Mouse (Mus musculus) forebrain, embryonic 15.5 days (tissue): ENCODE measurements around the gene Tinf2. TPM values are rescaled to one million over a fixed set of nuclear protein-coding genes. Genes with fewer than 3 reads are reported as not detected.

Experiments used
- ATAC-seq: fragments of 200-750 bp; cut with Nextera tagmentation; replicated peaks from 2 replicates; pipeline ENCODE4 v1.8.0; 2017; ENCODE audit warnings: mild to moderate bottlenecking, moderate TSS enrichment, moderate library complexity
- H3K27ac ChIP-seq: fragments of 300-500 bp; sonication (generic); replicated peaks from 2 replicates; pipeline ENCODE4 v1.5.1; 2015; ENCODE audit warnings: mild to moderate bottlenecking, inconsistent platforms
- H3K27me3 ChIP-seq: fragments of 300-500 bp; sonication (generic); 2 replicates; pipeline ENCODE4 v1.6.1; 2015; ENCODE audit warnings: inconsistent platforms
- H3K36me3 ChIP-seq: fragments of 300-500 bp; sonication (generic); 2 replicates; pipeline ENCODE4 v1.6.1; 2015; ENCODE audit warnings: mild to moderate bottlenecking, inconsistent platforms
- H3K4me1 ChIP-seq: fragments of 300-500 bp; sonication (generic); 2 replicates; pipeline ENCODE4 v1.6.1; 2015; ENCODE audit warnings: inconsistent platforms
- H3K4me2 ChIP-seq: fragments of 300-500 bp; sonication (generic); replicated peaks from 2 replicates; pipeline ENCODE4 v1.6.1; 2015; ENCODE audit warnings: mild to moderate bottlenecking, inconsistent platforms
- H3K4me3 ChIP-seq: fragments of 300-500 bp; sonication (generic); 2 replicates; pipeline ENCODE4 v1.5.1; 2015; ENCODE audit warnings: mild to moderate bottlenecking, inconsistent platforms
- H3K9ac ChIP-seq: fragments of 300-500 bp; sonication (generic); replicated peaks from 2 replicates; pipeline ENCODE4 v1.6.1; 2015; ENCODE audit warnings: mild to moderate bottlenecking, inconsistent platforms
- H3K9me3 ChIP-seq: fragments of 300-500 bp; sonication (generic); 2 replicates; pipeline ENCODE4 v1.6.1; 2016; ENCODE audit warnings: inconsistent platforms
- WGBS: fragments of 180-500 bp; shearing (Covaris S2); methylation state at CpG from one replicate; pipeline ENCODE4 v1.1.7; 2015; ENCODE audit warnings: mixed read lengths; 5-methylcytosine and 5-hydroxymethylcytosine counted together
- polyA plus RNA-seq: library from polyadenylated mRNA; unstranded; fragments of >200 nt; fragmentation: Nextera tagmentation; extraction: Ambion mirVana; gene quantifications from 2 replicates; pipeline ENCODE4 v1.2.1, GENCODE M21; 2015

Tinf2 gene
- polyA plus RNA-seq, 1 experiment from 2014 or later = 32.9 TPM

GRCm38 (mm10) chr14:55719737-55720136, 38.1 kb upstream of the Tinf2 start:
- 89% methylated on average over 6 of the region's 6 CpGs for WGBS
- no peak for ATAC-seq

GRCm38 (mm10) chr14:55716884-55717283, 35.3 kb upstream of the Tinf2 start:
- peaks cover 15% of the 10 kb centered on the region; the same call in 1 of the 2 replicates for H3K36me3 ChIP-seq
- H3K9ac ChIP-seq = no peak overlapping the region
- H3K4me2 ChIP-seq = no peak overlapping the region
- no peak overlapping the region for H3K27ac ChIP-seq
- no peak for ATAC-seq
- H3K27me3 ChIP-seq = 0 out of 2 replicates have a peak, but pooled peaks cover 2% of the 10 kb centered on the region
- 89% methylated on average over 8 of the region's 8 CpGs for WGBS
- no peak overlapping the region for H3K4me3 ChIP-seq
- H3K9me3 ChIP-seq = no peaks in the 10 kb centered on the region
- peaks cover 8% of the 10 kb centered on the region for H3K4me1 ChIP-seq

More at GRCm38 (mm10) chr14:55719737-55720136, 38.1 kb upstream of the Tinf2 start:
- Histone ChIP-seq H3K9ac (no peak overlapping the region), H3K4me3 (no peak overlapping the region), H3K9me3 (no peaks in the 10 kb centered on the region), H3K36me3 (peaks cover 15% of the 10 kb centered on the region; the same call in 1 of the 2 replicates), H3K4me2 (no peak overlapping the region), H3K27ac (no peak overlapping the region), H3K27me3 (no peaks in the 10 kb centered on the region), H3K4me1 (peaks cover 13% of the 10 kb centered on the region)

GRCm38 (mm10) chr14:55716271-55716670, 34.7 kb upstream of the Tinf2 start:
- no peak for ATAC-seq
- Histone ChIP-seq H3K9me3 (no peaks in the 10 kb centered on the region), H3K27ac (no peak overlapping the region), H3K4me2 (no peak overlapping the region), H3K36me3 (peaks cover 15% of the 10 kb centered on the region; the same call in 1 of the 2 replicates), H3K9ac (no peak overlapping the region), H3K27me3 (0 out of 2 replicates have a peak, but pooled peaks cover 2% of the 10 kb centered on the region), H3K4me1 (peaks cover 5% of the 10 kb centered on the region), H3K4me3 (no peak overlapping the region)
- WGBS = 95% methylated on average over 6 of the region's 6 CpGs

GRCm38 (mm10) chr14:55714893-55715292, 33.3 kb upstream of the Tinf2 start:
- 0 out of 2 replicates have a peak, but pooled peaks cover 2% of the 10 kb centered on the region for H3K27me3 ChIP-seq
- H3K9me3 ChIP-seq = no peaks in the 10 kb centered on the region
- H3K4me1 ChIP-seq = no peaks in the 10 kb centered on the region
- 48% methylated on average over 6 of the region's 6 CpGs for WGBS
- no peak overlapping the region for H3K9ac ChIP-seq
- peaks cover 13% of the 10 kb centered on the region; the same call in 1 of the 2 replicates for H3K36me3 ChIP-seq
- no peak overlapping the region for H3K4me2 ChIP-seq
- H3K27ac ChIP-seq = no peak overlapping the region
- no peak for ATAC-seq
- no peak overlapping the region for H3K4me3 ChIP-seq

- H3K36me3 ChIP-seq = peaks cover 11% of the 10 kb centered on the region; the same call in 1 of the 2 replicates
- H3K4me3 ChIP-seq = no peak within 1 kb of the TSS
- H3K4me2 ChIP-seq = no peak within 1 kb of the TSS
- no peaks in the 10 kb centered on the region for H3K9me3 ChIP-seq
- H3K4me1 ChIP-seq = no peaks in the 10 kb centered on the region
- no peak within 1 kb of the TSS for H3K9ac ChIP-seq
- ATAC-seq = no peak
- H3K27ac ChIP-seq = no peak within 1 kb of the TSS
- WGBS = 40% methylated on average over 4 of the region's 4 CpGs
- 0 out of 2 replicates have a peak, but pooled peaks cover 2% of the 10 kb centered on the region for H3K27me3 ChIP-seq
Observed at GRCm38 (mm10) chr14:55713729-55714122, 32.1 kb upstream of the Tinf2 start, which contains the start of gene Tgm1. Gene Tgm1, minus strand, starts transcription at chr14:55713926.

GRCm38 (mm10) chr14:55713007-55713728, 31.5 kb upstream of the Tinf2 start:
- Histone ChIP-seq H3K9ac (no peak overlapping the region), H3K4me3 (no peak overlapping the region), H3K27ac (no peak overlapping the region), H3K36me3 (peaks cover 7% of the 10 kb centered on the region; the same call in 1 of the 2 replicates), H3K4me1 (no peaks in the 10 kb centered on the region), H3K27me3 (0 out of 2 replicates have a peak, but pooled peaks cover 2% of the 10 kb centered on the region), H3K9me3 (no peaks in the 10 kb centered on the region), H3K4me2 (no peak overlapping the region)
- ATAC-seq = no peak
- WGBS = 16% methylated on average over 25 of the region's 25 CpGs

GRCm38 (mm10) chr14:55711786-55712185, 30.2 kb upstream of the Tinf2 start:
- H3K27me3 ChIP-seq = 0 out of 2 replicates have a peak, but pooled peaks cover 2% of the 10 kb centered on the region
- no peak overlapping the region for H3K4me2 ChIP-seq
- H3K27ac ChIP-seq = no peak overlapping the region
- H3K36me3 ChIP-seq = 0 out of 2 replicates have a peak, but pooled peaks cover 1% of the 10 kb centered on the region
- no peak overlapping the region for H3K9ac ChIP-seq
- H3K4me1 ChIP-seq = no peaks in the 10 kb centered on the region
- WGBS = 81% methylated on average over 7 of the region's 7 CpGs
- no peak overlapping the region for H3K4me3 ChIP-seq
- no peaks in the 10 kb centered on the region for H3K9me3 ChIP-seq
- no peak for ATAC-seq

- no peaks in the 10 kb centered on the region for H3K9me3 ChIP-seq
- no peaks in the 10 kb centered on the region for H3K36me3 ChIP-seq
- H3K4me3 ChIP-seq = no peak overlapping the region
- 90% methylated on average over 4 of the region's 4 CpGs for WGBS
- no peaks in the 10 kb centered on the region for H3K4me1 ChIP-seq
- no peak for ATAC-seq
- 0 out of 2 replicates have a peak, but pooled peaks cover 2% of the 10 kb centered on the region for H3K27me3 ChIP-seq
- no peak overlapping the region for H3K4me2 ChIP-seq
- H3K27ac ChIP-seq = no peak overlapping the region
- no peak overlapping the region for H3K9ac ChIP-seq
Observed at GRCm38 (mm10) chr14:55709509-55709908, 27.9 kb upstream of the Tinf2 start.

GRCm38 (mm10) chr14:55707397-55707796, 25.8 kb upstream of the Tinf2 start:
- no peak overlapping the region for H3K4me3 ChIP-seq
- no peaks in the 10 kb centered on the region for H3K36me3 ChIP-seq
- no peak overlapping the region for H3K27ac ChIP-seq
- H3K4me2 ChIP-seq = no peak overlapping the region
- no peaks in the 10 kb centered on the region for H3K4me1 ChIP-seq
- H3K9me3 ChIP-seq = no peaks in the 10 kb centered on the region
- 86% methylated on average over 5 of the region's 5 CpGs for WGBS
- H3K27me3 ChIP-seq = no peaks in the 10 kb centered on the region
- no peak for ATAC-seq
- no peak overlapping the region for H3K9ac ChIP-seq

- H3K27me3 ChIP-seq = no peaks in the 10 kb centered on the region
- H3K36me3 ChIP-seq = no peaks in the 10 kb centered on the region
- H3K27ac ChIP-seq = no peak overlapping the region
- H3K9me3 ChIP-seq = no peaks in the 10 kb centered on the region
- no peak for ATAC-seq
- H3K4me1 ChIP-seq = no peaks in the 10 kb centered on the region
- no peak overlapping the region for H3K4me2 ChIP-seq
- no peak overlapping the region for H3K4me3 ChIP-seq
- WGBS = 88% methylated on average over 8 of the region's 8 CpGs
- no peak overlapping the region for H3K9ac ChIP-seq
Observed at GRCm38 (mm10) chr14:55706051-55706600, 24.5 kb upstream of the Tinf2 start.

GRCm38 (mm10) chr14:55702761-55703160, 21.1 kb upstream of the Tinf2 start:
- Histone ChIP-seq H3K9ac (no peak overlapping the region), H3K27ac (no peak overlapping the region), H3K4me1 (no peaks in the 10 kb centered on the region), H3K4me3 (no peak overlapping the region), H3K27me3 (no peaks in the 10 kb centered on the region), H3K4me2 (no peak overlapping the region), H3K9me3 (no peaks in the 10 kb centered on the region), H3K36me3 (no peaks in the 10 kb centered on the region)
- no peak for ATAC-seq
- WGBS = 69% methylated on average over 6 of the region's 6 CpGs

- 62% methylated on average over 9 of the region's 9 CpGs for WGBS
- Histone ChIP-seq H3K27ac (no peak overlapping the region), H3K27me3 (no peaks in the 10 kb centered on the region), H3K9ac (no peak overlapping the region), H3K4me3 (no peak overlapping the region), H3K4me1 (no peaks in the 10 kb centered on the region), H3K36me3 (no peaks in the 10 kb centered on the region), H3K9me3 (no peaks in the 10 kb centered on the region), H3K4me2 (no peak overlapping the region)
- no peak for ATAC-seq
Observed at GRCm38 (mm10) chr14:55701131-55701530, 19.5 kb upstream of the Tinf2 start.
